Mouse (Mus musculus): ENCODE measurements at regions not wholly inside any gene's neighbourhood (a gene's known extent, or its start where the extent isn't known, plus 50 kb on each side); places are given as distances from the start of the nearest gene placed in this dataset.
A peak's percentile ranks its signal among the peaks of the same experiment; 100 is the strongest.

GRCm38 (mm10) chr9:120715665-120716121 lies 144.4 kb downstream of the Rpl14 start:
- H3K27me3 ChIP-seq (replicated peaks; ENCODE audit: control insufficient read depth, insufficient read depth, low read length), result no peaks in the 10 kb centered on the region
- peaks cover 7% of the 10 kb centered on the region; the same call in 1 of the 2 replicates for H3K9me3 ChIP-seq (ENCODE audit: control insufficient read depth, low read length)
- H3K4me3 ChIP-seq (ENCODE audit: low read depth, low read length), result no peak overlapping the region
- DNase-seq (ENCODE audit: low spot score) (peak; percentile 83), ATAC-seq (ENCODE audit: low read depth) (peak; percentile 86)
- no peak overlapping the region for H3K4me2 ChIP-seq (ENCODE audit: low read depth, low read length)
- WGBS, result 36% methylated on average over 7 of the region's 7 CpGs
- no peaks in the 10 kb centered on the region for H3K36me3 ChIP-seq (ENCODE audit: control insufficient read depth, insufficient read depth, low read length)
- peaks cover 8% of the 10 kb centered on the region; the same call in 1 of the 2 replicates for H3K4me1 ChIP-seq (ENCODE audit: control insufficient read depth, insufficient read depth, low read length)
- no peak overlapping the region for H3K9ac ChIP-seq (ENCODE audit: low read depth, low read length)
- H3K27ac ChIP-seq (replicated peaks; ENCODE audit: low read depth, low read length), result peak overlapping the region; percentile 25

GRCm38 (mm10) chr9:120718812-120719211 lies 147.6 kb downstream of the Rpl14 start:
- Histone ChIP-seq H3K36me3 (ENCODE audit: control insufficient read depth, insufficient read depth, low read length) (no peaks in the 10 kb centered on the region), H3K4me1 (ENCODE audit: control insufficient read depth, insufficient read depth, low read length) (peaks cover 8% of the 10 kb centered on the region; the same call in 1 of the 2 replicates), H3K27ac (replicated peaks; ENCODE audit: low read depth, low read length) (no peak overlapping the region), H3K4me2 (ENCODE audit: low read depth, low read length) (no peak overlapping the region), H3K9me3 (ENCODE audit: control insufficient read depth, low read length) (no peaks in the 10 kb centered on the region), H3K4me3 (ENCODE audit: low read depth, low read length) (no peak overlapping the region), H3K27me3 (replicated peaks; ENCODE audit: control insufficient read depth, insufficient read depth, low read length) (no peaks in the 10 kb centered on the region), H3K9ac (ENCODE audit: low read depth, low read length) (no peak overlapping the region)
- WGBS, result 77% methylated on average over 3 of the region's 3 CpGs
- ATAC-seq (ENCODE audit: low read depth), result no peak
- no peak for DNase-seq (ENCODE audit: low spot score)

GRCm38 (mm10) chr9:120721451-120722123 lies 150.3 kb downstream of the Rpl14 start:
- no peak overlapping the region for H3K4me2 ChIP-seq (ENCODE audit: low read depth, low read length)
- no peak overlapping the region for H3K4me3 ChIP-seq (ENCODE audit: low read depth, low read length)
- H3K9me3 ChIP-seq (ENCODE audit: control insufficient read depth, low read length), result peaks cover 4% of the 10 kb centered on the region; the same call in 1 of the 2 replicates
- WGBS, result 87% methylated on average over 9 of the region's 9 CpGs
- H3K9ac ChIP-seq (ENCODE audit: low read depth, low read length), result no peak overlapping the region
- DNase-seq (ENCODE audit: low spot score) (no peak), ATAC-seq (ENCODE audit: low read depth) (no peak)
- H3K4me1 ChIP-seq (ENCODE audit: control insufficient read depth, insufficient read depth, low read length), result no peaks in the 10 kb centered on the region
- H3K36me3 ChIP-seq (ENCODE audit: control insufficient read depth, insufficient read depth, low read length), result no peaks in the 10 kb centered on the region
- H3K27ac ChIP-seq (replicated peaks; ENCODE audit: low read depth, low read length), result no peak overlapping the region
- no peaks in the 10 kb centered on the region for H3K27me3 ChIP-seq (replicated peaks; ENCODE audit: control insufficient read depth, insufficient read depth, low read length)

DNA sequence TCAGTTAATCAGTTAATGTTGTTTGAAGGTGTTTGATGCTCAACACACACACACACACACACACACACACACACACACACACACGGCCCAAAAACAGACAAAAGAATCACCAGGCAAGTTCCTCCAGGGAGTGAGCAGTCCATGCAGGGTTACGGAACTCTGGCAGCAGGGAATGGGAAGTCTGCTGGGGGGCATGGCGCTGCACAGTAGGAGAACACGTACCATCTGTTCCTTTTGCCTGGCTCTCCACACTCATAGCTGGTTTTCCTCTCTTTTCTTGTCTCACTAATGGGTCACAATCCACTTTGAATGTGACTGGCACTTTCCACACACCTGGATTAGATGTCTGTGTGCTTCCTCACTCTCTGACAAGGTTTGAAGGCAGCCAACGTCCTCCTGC lies 151.8 kb downstream of the Rpl14 start:
- H3K9ac ChIP-seq (ENCODE audit: low read depth, low read length), result no peak overlapping the region
- no peak overlapping the region for H3K27ac ChIP-seq (replicated peaks; ENCODE audit: low read depth, low read length)
- H3K36me3 ChIP-seq (ENCODE audit: control insufficient read depth, insufficient read depth, low read length), result no peaks in the 10 kb centered on the region
- H3K9me3 ChIP-seq (ENCODE audit: control insufficient read depth, low read length), result peaks cover 9% of the 10 kb centered on the region; the same call in 1 of the 2 replicates
- 61% methylated on average over 5 of the region's 5 CpGs for WGBS
- no peak for DNase-seq (ENCODE audit: low spot score)
- H3K4me1 ChIP-seq (ENCODE audit: control insufficient read depth, insufficient read depth, low read length), result no peaks in the 10 kb centered on the region
- H3K27me3 ChIP-seq (replicated peaks; ENCODE audit: control insufficient read depth, insufficient read depth, low read length), result no peaks in the 10 kb centered on the region
- no peak overlapping the region for H3K4me3 ChIP-seq (ENCODE audit: low read depth, low read length)
- no peak for ATAC-seq (ENCODE audit: low read depth)
- no peak overlapping the region for H3K4me2 ChIP-seq (ENCODE audit: low read depth, low read length)

DNA sequence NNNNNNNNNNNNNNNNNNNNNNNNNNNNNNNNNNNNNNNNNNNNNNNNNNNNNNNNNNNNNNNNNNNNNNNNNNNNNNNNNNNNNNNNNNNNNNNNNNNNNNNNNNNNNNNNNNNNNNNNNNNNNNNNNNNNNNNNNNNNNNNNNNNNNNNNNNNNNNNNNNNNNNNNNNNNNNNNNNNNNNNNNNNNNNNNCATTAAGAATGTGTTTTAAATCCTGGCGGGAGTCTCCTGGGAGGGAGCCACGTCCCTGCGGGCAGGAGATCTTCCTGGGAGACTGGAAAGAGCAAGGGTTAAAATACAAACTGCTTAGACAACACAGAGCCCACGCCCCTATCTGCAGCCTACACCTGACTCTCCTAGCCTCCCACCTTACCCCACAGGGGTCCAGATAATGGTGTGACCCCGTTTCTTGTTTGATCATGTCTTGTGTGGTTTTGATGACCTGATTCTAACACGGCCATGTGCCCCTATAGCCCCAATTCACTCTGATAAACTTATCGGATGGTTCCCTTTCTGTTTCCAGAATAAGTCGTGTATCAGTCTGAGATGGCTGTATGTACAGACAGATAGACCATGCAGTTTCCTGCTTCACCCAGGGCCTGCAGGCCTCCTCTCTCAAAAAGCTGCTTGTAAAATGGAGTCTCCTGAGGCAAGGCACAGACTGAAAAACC lies 160.8 kb downstream of the Rpl14 start:
- peaks cover 27% of the 10 kb centered on the region for H3K4me1 ChIP-seq (ENCODE audit: control insufficient read depth, insufficient read depth, low read length)
- H3K9me3 ChIP-seq (ENCODE audit: control insufficient read depth, low read length), result peaks cover 3% of the 10 kb centered on the region; the same call in 1 of the 2 replicates
- H3K9ac ChIP-seq (ENCODE audit: low read depth, low read length), result 0 out of 2 replicates have a peak overlapping the region, but pooled peaks have one; percentile 15
- no peak overlapping the region for H3K4me2 ChIP-seq (ENCODE audit: low read depth, low read length)
- H3K36me3 ChIP-seq (ENCODE audit: control insufficient read depth, insufficient read depth, low read length), result no peaks in the 10 kb centered on the region
- 0 out of 2 replicates have a peak overlapping the region, but pooled peaks have one; percentile 57 for H3K27ac ChIP-seq (replicated peaks; ENCODE audit: low read depth, low read length)
- 22% methylated on average over 8 of the region's 8 CpGs for WGBS
- ATAC-seq (ENCODE audit: low read depth) (no peak), DNase-seq (ENCODE audit: low spot score) (no peak)
- no peaks in the 10 kb centered on the region for H3K27me3 ChIP-seq (replicated peaks; ENCODE audit: control insufficient read depth, insufficient read depth, low read length)
- no peak overlapping the region for H3K4me3 ChIP-seq (ENCODE audit: low read depth, low read length)

DNA sequence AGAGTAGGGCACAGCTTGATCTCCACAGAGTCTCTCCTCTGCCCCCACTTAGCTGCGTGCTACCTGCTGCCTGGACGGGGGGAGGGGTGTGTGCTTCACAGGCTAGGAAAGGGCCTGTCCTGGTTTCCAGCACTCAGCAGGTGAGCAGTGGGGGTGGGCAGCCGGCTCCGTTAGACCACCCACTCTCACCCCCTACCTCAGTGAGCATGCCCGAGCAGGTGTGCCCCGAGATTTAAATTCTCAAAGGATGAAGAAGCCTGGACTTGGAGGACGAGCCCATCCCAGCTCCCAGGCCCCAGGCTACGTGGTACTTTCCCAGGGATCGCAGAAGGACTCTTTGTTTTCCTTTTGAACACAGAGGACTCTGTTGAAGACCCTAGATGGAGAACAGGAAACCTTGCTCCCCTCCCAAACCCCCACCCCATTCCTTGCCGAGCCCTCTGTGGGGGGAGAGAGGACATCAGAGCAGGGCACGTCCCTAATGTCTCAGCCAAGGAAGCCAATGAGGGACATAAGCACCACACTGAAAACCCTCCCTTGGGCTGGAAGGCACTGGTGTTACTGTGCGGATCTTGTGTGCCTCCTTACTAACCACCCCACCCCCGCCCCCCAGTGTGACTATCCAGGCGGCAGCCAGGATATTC lies 161.5 kb downstream of the Rpl14 start:
- Histone ChIP-seq H3K9ac (ENCODE audit: low read depth, low read length) (0 out of 2 replicates have a peak overlapping the region, but pooled peaks have one; percentile 15), H3K36me3 (ENCODE audit: control insufficient read depth, insufficient read depth, low read length) (no peaks in the 10 kb centered on the region), H3K27ac (replicated peaks; ENCODE audit: low read depth, low read length) (peak overlapping the region; percentile 57), H3K9me3 (ENCODE audit: control insufficient read depth, low read length) (no peaks in the 10 kb centered on the region), H3K27me3 (replicated peaks; ENCODE audit: control insufficient read depth, insufficient read depth, low read length) (no peaks in the 10 kb centered on the region), H3K4me1 (ENCODE audit: control insufficient read depth, insufficient read depth, low read length) (peaks cover 28% of the 10 kb centered on the region), H3K4me2 (ENCODE audit: low read depth, low read length) (no peak overlapping the region), H3K4me3 (ENCODE audit: low read depth, low read length) (no peak overlapping the region)
- peak; percentile 54 for ATAC-seq (ENCODE audit: low read depth)
- peak; percentile 70 for DNase-seq (ENCODE audit: low spot score)
- WGBS, result 16% methylated on average over 14 of the region's 14 CpGs

DNA sequence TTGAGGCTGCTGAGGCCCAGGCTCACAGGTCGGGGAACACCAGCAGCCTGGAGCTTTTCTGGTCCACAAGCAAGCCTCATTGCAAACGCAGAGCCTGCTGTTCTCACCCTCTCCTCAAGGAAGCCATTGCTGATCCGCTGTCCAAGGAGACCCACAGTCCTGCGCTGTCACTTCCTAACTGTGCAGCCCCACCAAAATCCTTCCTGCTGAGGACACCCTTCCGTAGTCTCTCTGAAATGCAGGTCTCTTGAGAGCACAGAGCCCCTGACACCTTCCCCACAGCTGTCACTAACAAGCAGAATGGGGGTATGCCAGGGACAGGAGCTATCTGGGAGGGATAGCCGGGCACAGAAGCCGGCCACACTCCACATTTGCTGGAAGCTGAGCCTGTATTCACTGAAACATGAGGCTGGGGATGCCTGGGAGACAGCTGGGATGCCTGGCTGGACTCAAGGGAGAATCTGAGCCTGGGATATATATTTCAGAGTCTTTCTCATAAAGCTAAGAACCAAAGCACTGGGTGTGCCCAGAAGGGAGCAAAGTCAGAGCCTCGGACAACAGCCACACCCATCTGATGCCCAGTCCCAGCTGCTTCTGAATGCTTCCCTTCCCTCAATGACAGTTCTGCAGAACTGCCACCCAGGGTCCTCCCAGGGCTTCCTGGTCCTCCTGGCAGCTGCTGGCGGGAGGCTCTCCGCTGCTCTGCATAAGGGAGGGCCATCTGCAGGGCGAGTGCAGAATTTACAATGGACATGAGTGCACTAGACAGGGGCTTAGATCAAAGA lies 162.6 kb downstream of the Rpl14 start:
- Histone ChIP-seq H3K36me3 (ENCODE audit: control insufficient read depth, insufficient read depth, low read length) (no peaks in the 10 kb centered on the region), H3K9me3 (ENCODE audit: control insufficient read depth, low read length) (no peaks in the 10 kb centered on the region), H3K4me2 (ENCODE audit: low read depth, low read length) (no peak overlapping the region), H3K4me3 (ENCODE audit: low read depth, low read length) (no peak overlapping the region), H3K4me1 (ENCODE audit: control insufficient read depth, insufficient read depth, low read length) (peaks cover 38% of the 10 kb centered on the region), H3K27ac (replicated peaks; ENCODE audit: low read depth, low read length) (peak overlapping the region; percentile 57), H3K27me3 (replicated peaks; ENCODE audit: control insufficient read depth, insufficient read depth, low read length) (no peaks in the 10 kb centered on the region), H3K9ac (ENCODE audit: low read depth, low read length) (0 out of 2 replicates have a peak overlapping the region, but pooled peaks have one; percentile 19)
- DNase-seq (ENCODE audit: low spot score) (peak; percentile 82), ATAC-seq (ENCODE audit: low read depth) (peak; percentile 78)
- WGBS, result 33% methylated on average over 11 of the region's 11 CpGs

DNA sequence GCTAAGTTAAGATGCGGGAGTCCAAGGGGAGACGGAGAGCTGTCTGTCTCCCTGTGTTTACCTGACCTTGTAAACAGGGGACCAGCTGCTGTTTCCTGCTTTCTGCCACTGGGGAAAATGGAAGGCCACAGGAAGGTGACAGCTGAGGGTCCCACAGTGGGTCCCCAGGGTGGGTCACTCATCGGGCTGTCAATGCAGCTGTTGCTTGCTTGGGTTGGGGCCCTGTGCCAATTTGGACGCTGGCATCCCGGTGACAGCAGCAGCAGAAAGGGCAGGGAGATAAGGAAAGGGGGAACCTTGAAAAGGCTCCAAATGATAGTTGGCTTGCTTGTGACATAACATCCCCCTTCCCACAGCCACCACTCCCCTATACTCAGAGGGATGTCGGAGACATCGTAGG lies 164.0 kb downstream of the Rpl14 start:
- DNase-seq (ENCODE audit: low spot score) (no peak), ATAC-seq (ENCODE audit: low read depth) (no peak)
- H3K4me1 ChIP-seq (ENCODE audit: control insufficient read depth, insufficient read depth, low read length), result peaks cover 52% of the 10 kb centered on the region
- no peaks in the 10 kb centered on the region for H3K9me3 ChIP-seq (ENCODE audit: control insufficient read depth, low read length)
- no peak overlapping the region for H3K9ac ChIP-seq (ENCODE audit: low read depth, low read length)
- no peak overlapping the region for H3K4me2 ChIP-seq (ENCODE audit: low read depth, low read length)
- H3K27ac ChIP-seq (replicated peaks; ENCODE audit: low read depth, low read length), result no peak overlapping the region
- H3K27me3 ChIP-seq (replicated peaks; ENCODE audit: control insufficient read depth, insufficient read depth, low read length), result no peaks in the 10 kb centered on the region
- H3K36me3 ChIP-seq (ENCODE audit: control insufficient read depth, insufficient read depth, low read length), result no peaks in the 10 kb centered on the region
- no peak overlapping the region for H3K4me3 ChIP-seq (ENCODE audit: low read depth, low read length)
- WGBS, result 70% methylated on average over 7 of the region's 7 CpGs
